Mouse (Mus musculus): ENCODE measurements around the gene Gm43552. TPM values are rescaled to one million over a fixed set of nuclear protein-coding genes. Genes with fewer than 3 reads are reported as not detected.

Gm43552 gene
- polyA plus RNA-seq, 2 experiments: not detected

DNA sequence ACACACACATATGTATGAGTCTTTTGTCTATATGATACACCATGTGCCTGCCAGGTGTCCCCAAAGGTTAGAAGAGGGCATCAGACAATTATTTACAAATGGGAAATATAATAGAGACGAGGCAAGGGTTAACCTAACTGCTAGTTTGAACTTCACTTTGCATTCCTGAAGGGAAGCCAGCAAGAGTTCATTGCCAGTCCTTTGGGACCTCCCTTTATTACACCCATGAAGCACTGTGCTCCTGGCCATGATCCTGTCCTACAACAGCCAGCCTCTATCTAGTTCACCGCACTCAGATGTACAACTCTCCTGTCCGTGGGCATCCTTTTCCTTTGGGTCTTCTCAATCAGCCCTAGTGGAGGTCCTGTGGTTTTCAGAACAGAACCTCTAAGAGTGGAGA is 20.9 kb upstream of the Gm43552 start:
- H3K27ac ChIP-seq (replicated peaks; ENCODE audit: low read depth, low read length): no peak overlapping the region
- DNase-seq (ENCODE audit: low spot score): peak; percentile 40
- 56% methylated on average over 3 of the region's 3 CpGs for WGBS

DNA sequence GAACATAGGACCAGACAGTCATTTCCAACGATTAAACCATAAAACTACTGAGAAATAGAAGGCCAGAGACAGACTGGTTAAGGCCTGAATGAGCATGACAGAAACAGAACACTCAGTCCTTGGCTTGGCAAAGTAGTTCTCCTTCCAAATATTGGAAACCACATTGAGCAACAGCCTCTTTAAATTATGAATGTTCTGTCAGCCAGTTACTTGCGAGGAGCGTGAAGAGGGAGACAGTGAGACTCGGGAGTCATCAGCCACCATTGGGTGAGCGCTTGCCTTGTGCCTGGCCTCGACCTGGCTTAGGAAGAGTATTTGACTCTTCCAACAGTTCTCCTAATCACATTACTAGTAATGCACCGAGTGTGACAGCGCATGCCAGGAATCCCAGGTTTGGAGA is 15.8 kb upstream of the Gm43552 start:
- no peaks in the 10 kb centered on the region for H3K27me3 ChIP-seq (ENCODE audit: control insufficient read depth, insufficient read depth, low read length)
- H3K9ac ChIP-seq (ENCODE audit: low read depth, low read length, severe bottlenecking): no peak overlapping the region
- H3K27ac ChIP-seq (replicated peaks; ENCODE audit: low read depth, low read length): no peak overlapping the region
- H3K36me3 ChIP-seq (ENCODE audit: control insufficient read depth, insufficient read depth, low read length): no peaks in the 10 kb centered on the region
- no peaks in the 10 kb centered on the region for H3K4me1 ChIP-seq (ENCODE audit: control insufficient read depth, insufficient read depth, low read length)
- WGBS: 81% methylated on average over 8 of the region's 8 CpGs
- TF ChIP-seq POLR2A (IDR thresholded peaks at IDR 0.05; ENCODE audit: borderline replicate concordance, extremely low read depth, insufficient read depth, insufficient read length): no peak
- ATAC-seq (ENCODE audit: low FRiP score, low read depth): no peak
- H3K9me3 ChIP-seq (ENCODE audit: control insufficient read depth, low read length): no peaks in the 10 kb centered on the region
- no peak for DNase-seq (ENCODE audit: low spot score)
- H3K4me2 ChIP-seq (replicated peaks; ENCODE audit: low read depth, low read length, severe bottlenecking): no peak overlapping the region
- no peak overlapping the region for H3K4me3 ChIP-seq (replicated peaks; ENCODE audit: low read length)

More for the DNA sequence above, 20.9 kb upstream of the Gm43552 start:
- no peaks in the 10 kb centered on the region for H3K36me3 ChIP-seq (ENCODE audit: control insufficient read depth, insufficient read depth, low read length)
- H3K4me1 ChIP-seq (ENCODE audit: control insufficient read depth, insufficient read depth, low read length): peaks cover 4% of the 10 kb centered on the region; the same call in 1 of the 2 replicates
- no peak for TF ChIP-seq POLR2A (IDR thresholded peaks at IDR 0.05; ENCODE audit: borderline replicate concordance, extremely low read depth, insufficient read depth, insufficient read length)
- no peaks in the 10 kb centered on the region for H3K9me3 ChIP-seq (ENCODE audit: control insufficient read depth, low read length)
- no peak overlapping the region for H3K9ac ChIP-seq (ENCODE audit: low read depth, low read length, severe bottlenecking)
- no peak overlapping the region for H3K4me3 ChIP-seq (replicated peaks; ENCODE audit: low read length)
- no peak for ATAC-seq (ENCODE audit: low FRiP score, low read depth)
- no peaks in the 10 kb centered on the region for H3K27me3 ChIP-seq (ENCODE audit: control insufficient read depth, insufficient read depth, low read length)
- H3K4me2 ChIP-seq (replicated peaks; ENCODE audit: low read depth, low read length, severe bottlenecking): no peak overlapping the region

DNA sequence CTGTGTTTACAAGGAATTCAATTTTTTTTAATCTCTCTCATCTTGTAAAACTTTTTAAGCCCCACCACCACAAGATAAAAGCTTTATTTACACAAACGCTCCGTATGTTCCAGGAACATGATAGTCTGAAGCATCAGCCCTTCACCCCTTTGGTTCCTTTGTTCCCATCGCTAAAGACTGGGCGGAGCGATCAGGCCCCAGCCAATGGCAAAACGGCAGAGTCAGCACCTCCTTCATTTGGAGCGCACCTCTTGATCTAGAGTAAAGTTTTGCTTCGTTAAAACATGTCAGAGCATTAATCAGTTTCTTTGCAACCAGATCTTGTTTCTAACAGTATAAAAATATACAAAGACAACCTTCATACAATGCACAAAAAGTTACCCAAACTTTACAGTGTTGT is 13.2 kb upstream of the Gm43552 start:
- no peak for ATAC-seq (ENCODE audit: low FRiP score, low read depth)
- H3K4me2 ChIP-seq (replicated peaks; ENCODE audit: low read depth, low read length, severe bottlenecking): peak overlapping the region; percentile 32

DNA sequence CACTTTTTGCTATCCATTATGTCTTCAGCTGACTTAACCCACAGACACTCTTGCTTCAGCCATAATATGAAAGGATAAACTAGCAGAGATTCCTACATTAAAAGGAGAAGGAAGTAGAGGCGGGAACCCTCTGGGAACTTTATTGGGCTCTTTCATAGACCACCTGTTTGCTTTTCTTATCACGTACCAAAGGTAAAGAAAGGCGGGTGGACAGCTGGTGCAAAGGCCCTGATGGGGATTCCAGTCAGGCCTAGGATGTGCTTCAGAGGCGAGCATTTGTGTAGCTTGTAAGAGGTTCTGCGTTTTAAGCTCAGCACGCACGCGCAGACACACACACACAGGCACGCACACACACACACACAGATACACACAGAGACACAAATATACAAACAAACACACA is 8.8 kb upstream of the Gm43552 start:
- DNase-seq (ENCODE audit: low spot score) (no peak), ATAC-seq (ENCODE audit: low FRiP score, low read depth) (no peak)
- Histone ChIP-seq H3K4me3 (replicated peaks; ENCODE audit: low read length) (no peak overlapping the region), H3K4me2 (replicated peaks; ENCODE audit: low read depth, low read length, severe bottlenecking) (no peak overlapping the region), H3K27ac (replicated peaks; ENCODE audit: low read depth, low read length) (no peak overlapping the region), H3K36me3 (ENCODE audit: control insufficient read depth, insufficient read depth, low read length) (no peaks in the 10 kb centered on the region), H3K9ac (ENCODE audit: low read depth, low read length, severe bottlenecking) (no peak overlapping the region), H3K9me3 (ENCODE audit: control insufficient read depth, low read length) (no peaks in the 10 kb centered on the region), H3K4me1 (ENCODE audit: control insufficient read depth, insufficient read depth, low read length) (no peaks in the 10 kb centered on the region), H3K27me3 (ENCODE audit: control insufficient read depth, insufficient read depth, low read length) (no peaks in the 10 kb centered on the region)
- TF ChIP-seq POLR2A (IDR thresholded peaks at IDR 0.05; ENCODE audit: borderline replicate concordance, extremely low read depth, insufficient read depth, insufficient read length): no peak
- WGBS: 88% methylated on average over 9 of the region's 9 CpGs

More for the DNA sequence above, 13.2 kb upstream of the Gm43552 start:
- Histone ChIP-seq H3K4me1 (ENCODE audit: control insufficient read depth, insufficient read depth, low read length) (no peaks in the 10 kb centered on the region), H3K27ac (replicated peaks; ENCODE audit: low read depth, low read length) (no peak overlapping the region), H3K36me3 (ENCODE audit: control insufficient read depth, insufficient read depth, low read length) (no peaks in the 10 kb centered on the region), H3K9ac (ENCODE audit: low read depth, low read length, severe bottlenecking) (no peak overlapping the region), H3K9me3 (ENCODE audit: control insufficient read depth, low read length) (no peaks in the 10 kb centered on the region), H3K27me3 (ENCODE audit: control insufficient read depth, insufficient read depth, low read length) (no peaks in the 10 kb centered on the region), H3K4me3 (replicated peaks; ENCODE audit: low read length) (no peak overlapping the region)
- WGBS: 16% methylated on average over 8 of the region's 8 CpGs
- peak; percentile 58 for DNase-seq (ENCODE audit: low spot score)
- TF ChIP-seq POLR2A (IDR thresholded peaks at IDR 0.05; ENCODE audit: borderline replicate concordance, extremely low read depth, insufficient read depth, insufficient read length): no peak

DNA sequence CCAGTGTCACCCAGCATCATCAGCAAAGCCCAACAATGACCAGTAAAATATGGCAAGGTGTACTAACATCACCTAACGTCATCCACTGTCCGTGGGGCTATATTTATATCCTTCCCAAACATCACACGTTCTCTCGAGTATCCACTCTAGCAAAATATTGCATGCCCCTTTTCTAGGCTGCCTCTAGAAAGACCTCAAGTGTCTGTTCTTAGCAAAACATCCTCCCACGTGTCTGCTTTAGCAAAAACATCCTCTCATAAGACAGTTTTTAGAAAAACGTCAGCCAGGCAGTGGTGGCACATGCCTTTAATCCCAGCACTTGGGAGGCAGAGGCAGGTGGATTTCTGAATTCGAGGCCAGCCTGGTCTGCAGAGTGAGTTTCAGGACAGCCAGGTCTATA is 7.6 kb upstream of the Gm43552 start:
- 81% methylated on average over 7 of the region's 7 CpGs for WGBS
- no peaks in the 10 kb centered on the region for H3K27me3 ChIP-seq (ENCODE audit: control insufficient read depth, insufficient read depth, low read length)

More for the DNA sequence above, 7.6 kb upstream of the Gm43552 start:
- Histone ChIP-seq H3K9ac (ENCODE audit: low read depth, low read length, severe bottlenecking) (no peak overlapping the region), H3K9me3 (ENCODE audit: control insufficient read depth, low read length) (no peaks in the 10 kb centered on the region), H3K4me1 (ENCODE audit: control insufficient read depth, insufficient read depth, low read length) (no peaks in the 10 kb centered on the region), H3K27ac (replicated peaks; ENCODE audit: low read depth, low read length) (no peak overlapping the region), H3K4me2 (replicated peaks; ENCODE audit: low read depth, low read length, severe bottlenecking) (no peak overlapping the region), H3K36me3 (ENCODE audit: control insufficient read depth, insufficient read depth, low read length) (no peaks in the 10 kb centered on the region), H3K4me3 (replicated peaks; ENCODE audit: low read length) (no peak overlapping the region)
- no peak for TF ChIP-seq POLR2A (IDR thresholded peaks at IDR 0.05; ENCODE audit: borderline replicate concordance, extremely low read depth, insufficient read depth, insufficient read length)
- DNase-seq (ENCODE audit: low spot score) (no peak), ATAC-seq (ENCODE audit: low FRiP score, low read depth) (no peak)
